Mouse (Mus musculus): ENCODE data around the gene Evx1.

DNA sequence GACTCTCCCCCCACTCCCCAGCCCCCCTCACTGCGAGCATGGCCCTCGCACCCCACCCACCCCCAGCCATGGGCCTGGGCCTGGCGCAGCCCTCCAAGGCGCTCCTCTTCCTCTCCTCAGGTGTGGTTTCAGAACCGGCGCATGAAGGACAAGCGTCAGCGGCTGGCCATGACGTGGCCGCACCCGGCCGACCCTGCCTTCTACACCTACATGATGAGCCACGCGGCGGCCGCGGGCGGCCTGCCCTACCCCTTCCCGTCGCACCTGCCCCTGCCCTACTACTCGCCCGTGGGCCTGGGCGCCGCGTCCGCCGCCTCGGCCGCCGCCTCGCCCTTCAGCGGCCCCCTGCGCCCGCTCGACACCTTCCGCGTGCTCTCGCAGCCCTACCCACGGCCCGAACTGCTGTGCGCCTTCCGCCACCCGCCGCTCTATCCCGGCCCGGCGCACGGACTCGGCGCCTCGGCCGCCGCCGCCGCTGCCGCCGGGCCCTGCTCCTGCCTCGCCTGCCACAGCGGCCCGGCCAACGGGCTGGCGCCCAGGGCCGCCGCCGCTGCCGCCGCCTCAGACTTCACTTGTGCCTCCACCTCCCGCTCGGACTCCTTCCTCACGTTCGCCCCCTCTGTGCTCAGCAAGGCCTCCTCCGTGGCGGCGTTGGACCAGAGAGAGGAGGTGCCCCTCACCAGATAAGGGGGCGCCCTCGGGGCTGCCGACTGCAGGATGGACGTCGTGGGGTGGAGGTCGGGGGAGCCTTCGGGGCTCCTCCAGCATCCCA is 3.3 kb downstream of the Evx1 start:
- TF ChIP-seq HCFC1 (IDR thresholded peaks at IDR 0.05; ENCODE audit: borderline replicate concordance, insufficient read depth, low read length) (no peak), MAFK (IDR thresholded peaks at IDR 0.05; ENCODE audit: insufficient read depth, low read depth, low read length) (no peak), ZNF384 (IDR thresholded peaks at IDR 0.05; ENCODE audit: low read depth, low read length) (no peak), ZC3H11A (IDR thresholded peaks at IDR 0.05; ENCODE audit: borderline replicate concordance, low read depth, low read length) (no peak)
